Mouse (Mus musculus) MEL (cell line): ENCODE data around the gene Gng12.

Experiments
- CHD2 ChIP-seq: IDR thresholded peaks from 2 replicates; pipeline ENCODE4 v1.6.1; 2011; ENCODE audit warnings: low read length, improper control_type of control experiment
- CTCF ChIP-seq, 3 experiments: IDR thresholded peaks in 2 of 3; conservative IDR thresholded peaks in 1 of 3; 2 replicates each; pipeline ENCODE4 v1.5.1; 2011 to 2012; ENCODE audit warnings: low read length in 3 of 3, low read depth in 2 of 3, mild to moderate bottlenecking in 2 of 3, improper control_type of control experiment in 1 of 3, inconsistent platforms in 1 of 3, mixed read lengths in 1 of 3, moderate library complexity in 1 of 3; ENCODE audit not compliant: control insufficient read depth in 1 of 3, insufficient read depth in 1 of 3, poor library complexity in 1 of 3, severe bottlenecking in 1 of 3
- ELF1 ChIP-seq: IDR thresholded peaks from 2 replicates; pipeline ENCODE4 v1.6.1; 2014; ENCODE audit warnings: low read depth, mild to moderate bottlenecking, inconsistent platforms, low read length, improper control_type of control experiment, moderate library complexity
- ETS1 ChIP-seq: IDR thresholded peaks from 2 replicates; pipeline ENCODE4 v1.6.1; 2012; ENCODE audit warnings: low read depth, mild to moderate bottlenecking, inconsistent platforms, low read length, improper control_type of control experiment, moderate library complexity
- GABPA ChIP-seq: IDR thresholded peaks from 2 replicates; pipeline ENCODE4 v1.6.1; 2012; ENCODE audit warnings: low read depth, mild to moderate bottlenecking, inconsistent platforms, low read length, improper control_type of control experiment, moderate library complexity
- GATA1 ChIP-seq: IDR thresholded peaks from 2 replicates; pipeline ENCODE4 v1.6.1; 2011; ENCODE audit warnings: low read depth, low read length, improper control_type of control experiment
- JUND ChIP-seq: IDR thresholded peaks from 2 replicates; pipeline ENCODE4 v1.6.1; 2011; ENCODE audit warnings: low read depth, mild to moderate bottlenecking, improper control_type of control experiment, low read length
- MYB ChIP-seq: IDR thresholded peaks from 2 replicates; pipeline ENCODE4 v1.6.1; 2011; ENCODE audit warnings: mild to moderate bottlenecking, low read depth, low read length, improper control_type of control experiment
- POLR2A ChIP-seq, 2 experiments: IDR thresholded peaks; 2 replicates each; pipeline ENCODE4 v1.6.1; 2011 to 2012; ENCODE audit warnings: low read length in 2 of 2, mild to moderate bottlenecking in 2 of 2, control low read depth in 1 of 2, improper control_type of control experiment in 1 of 2, low read depth in 1 of 2, moderate library complexity in 1 of 2; ENCODE audit not compliant: control insufficient read depth in 1 of 2, insufficient read depth in 1 of 2, poor library complexity in 1 of 2
- POLR2AphosphoS2 ChIP-seq: IDR thresholded peaks from 2 replicates; pipeline ENCODE4 v1.6.1; 2011; ENCODE audit warnings: low read length, improper control_type of control experiment
- SIN3A ChIP-seq: IDR thresholded peaks from 2 replicates; pipeline ENCODE4 v1.6.1; 2012; ENCODE audit warnings: low read length, improper control_type of control experiment, inconsistent platforms
- ZC3H11A ChIP-seq: IDR thresholded peaks from 2 replicates; pipeline ENCODE4 v1.6.1; 2012; ENCODE audit warnings: low read depth, mild to moderate bottlenecking, inconsistent platforms, low read length, improper control_type of control experiment

DNA sequence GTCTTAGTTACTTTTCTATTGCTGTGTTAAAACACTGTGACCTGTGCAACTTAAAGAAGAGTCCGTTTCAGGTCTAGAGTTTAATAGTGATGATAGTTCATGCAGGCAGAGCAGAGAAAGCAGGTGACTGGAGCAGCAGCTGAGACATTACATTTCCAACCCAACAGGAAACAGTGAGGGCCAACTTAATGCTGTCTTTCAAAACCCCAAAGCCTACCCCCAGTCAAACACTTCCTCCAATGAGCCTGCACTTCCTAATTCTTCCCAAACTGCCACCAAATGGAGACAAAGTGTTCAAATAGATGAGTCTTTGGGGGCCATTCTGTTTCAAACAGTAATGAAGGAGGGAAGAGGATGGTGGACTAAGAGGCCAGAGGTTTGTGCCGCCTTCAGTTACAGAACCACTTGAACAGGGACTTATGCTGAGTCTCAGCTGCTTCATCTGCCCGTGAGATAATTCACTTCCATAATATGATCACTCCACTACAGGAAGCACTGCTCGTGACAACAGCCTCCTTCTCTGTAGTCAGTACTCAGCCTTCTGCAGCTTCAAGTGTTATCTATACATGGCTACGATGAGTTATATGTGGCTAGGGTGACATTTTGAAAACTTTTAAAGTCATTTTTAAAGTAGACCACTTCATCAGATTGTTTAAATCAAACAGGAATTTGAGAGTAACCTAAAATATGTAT, 55.7 kb downstream of the Gng12 start:
- TF ChIP-seq ZC3H11A: no peak
- TF ChIP-seq POLR2A (IDR thresholded peaks at IDR 0.05; ENCODE audit: control insufficient read depth in 1 of 2, insufficient read depth in 1 of 2, low read depth in 1 of 2, low read length in 2 of 2, poor library complexity in 1 of 2): peak in 1 of 2 experiments; percentile 58; a peak in 2 of 4 replicates
- no peak for TF ChIP-seq CTCF (IDR thresholded peaks at IDR 0.05 in 2 of 3, conservative IDR thresholded peaks at IDR 0.05 in 1 of 3; ENCODE audit: control insufficient read depth in 1 of 3, insufficient read depth in 1 of 3, low read depth in 2 of 3, low read length in 3 of 3, poor library complexity in 1 of 3, severe bottlenecking in 1 of 3)
- TF ChIP-seq MYB: peak; percentile 37; the same call in 1 of the 2 replicates
- no peak for TF ChIP-seq GABPA
- TF ChIP-seq CHD2: no peak
- peak; percentile 56; the same call in 1 of the 2 replicates for TF ChIP-seq GATA1
- TF ChIP-seq JUND: no peak
- TF ChIP-seq ETS1: peak; percentile 74
- no peak for TF ChIP-seq POLR2AphosphoS2
- TF ChIP-seq ELF1: peak; percentile 66
- peak; percentile 48; the same call in 1 of the 2 replicates for TF ChIP-seq SIN3A
